Mouse (Mus musculus): ENCODE measurements at regions not wholly inside any gene's neighbourhood (a gene's known extent, or its start where the extent isn't known, plus 50 kb on each side); places are given as distances from the start of the nearest gene placed in this dataset.

- Histone ChIP-seq H3K9me3 (ENCODE audit: control insufficient read depth, insufficient read depth, low read depth, low read length) (no peaks in the 10 kb centered on the region), H3K4me3 (ENCODE audit: insufficient read depth in 1 of 2, low read depth in 1 of 2, low read length in 2 of 2, poor library complexity in 1 of 2, severe bottlenecking in 1 of 2) (no peak overlapping the region), H3K27ac (ENCODE audit: insufficient read depth, low read depth, low read length, poor library complexity, severe bottlenecking) (no peak overlapping the region), H3K4me1 (ENCODE audit: control insufficient read depth in 2 of 2, insufficient read depth in 2 of 2, low read length in 2 of 2, poor library complexity in 1 of 2) (no peaks in the 10 kb centered on the region), H3K9ac (ENCODE audit: insufficient read depth, low read depth, low read length, poor library complexity, severe bottlenecking) (no peak overlapping the region), H3K36me3 (ENCODE audit: control insufficient read depth, insufficient read depth, low read length, poor library complexity, severe bottlenecking) (no peaks in the 10 kb centered on the region)
- TF ChIP-seq CHD2 (IDR thresholded peaks at IDR 0.05; ENCODE audit: low read depth, low read length) = no peak
- TF ChIP-seq HCFC1 (IDR thresholded peaks at IDR 0.05; ENCODE audit: borderline replicate concordance, insufficient read depth, low read length) = no peak
- TF ChIP-seq ZNF384 (IDR thresholded peaks at IDR 0.05; ENCODE audit: low read depth, low read length) = no peak
- no peak for TF ChIP-seq ZC3H11A (IDR thresholded peaks at IDR 0.05; ENCODE audit: borderline replicate concordance, low read depth, low read length)
- no peak for TF ChIP-seq MAFK (IDR thresholded peaks at IDR 0.05; ENCODE audit: insufficient read depth, low read depth, low read length)
- in situ Hi-C loops (cut with MboI; ENCODE audit: low sequenced_read_pairs in 2 of 2, unreplicated experiment in 2 of 2) = no loop called here
- no peak for DNase-seq (ENCODE audit: low read depth, low spot score)
These were observed 645.5 kb upstream of the Pkn2 start for GRCm38 (mm10) chr3:143527274-143527673.

GRCm38 (mm10) chr3:143512517-143513249, 630.9 kb upstream of the Pkn2 start:
- H3K9me3 ChIP-seq (ENCODE audit: control insufficient read depth, insufficient read depth, low read depth, low read length) = no peaks in the 10 kb centered on the region
- no peak for DNase-seq (ENCODE audit: low read depth, low spot score)
- no peaks in the 10 kb centered on the region for H3K36me3 ChIP-seq (ENCODE audit: control insufficient read depth, insufficient read depth, low read length, poor library complexity, severe bottlenecking)
- H3K4me3 ChIP-seq (ENCODE audit: insufficient read depth in 1 of 2, low read depth in 1 of 2, low read length in 2 of 2, poor library complexity in 1 of 2, severe bottlenecking in 1 of 2) = no peak overlapping the region
- in situ Hi-C loops (cut with MboI; ENCODE audit: low sequenced_read_pairs in 2 of 2, unreplicated experiment in 2 of 2) = no loop called here
- H3K4me1 ChIP-seq (ENCODE audit: control insufficient read depth in 2 of 2, insufficient read depth in 2 of 2, low read length in 2 of 2, poor library complexity in 1 of 2) = no peaks in the 10 kb centered on the region
- TF ChIP-seq CHD2 (IDR thresholded peaks at IDR 0.05; ENCODE audit: low read depth, low read length) (no peak), ZNF384 (IDR thresholded peaks at IDR 0.05; ENCODE audit: low read depth, low read length) (no peak), MAFK (IDR thresholded peaks at IDR 0.05; ENCODE audit: insufficient read depth, low read depth, low read length) (no peak), HCFC1 (IDR thresholded peaks at IDR 0.05; ENCODE audit: borderline replicate concordance, insufficient read depth, low read length) (no peak), ZC3H11A (IDR thresholded peaks at IDR 0.05; ENCODE audit: borderline replicate concordance, low read depth, low read length) (no peak)
- no peak overlapping the region for H3K27ac ChIP-seq (ENCODE audit: insufficient read depth, low read depth, low read length, poor library complexity, severe bottlenecking)
- no peak overlapping the region for H3K9ac ChIP-seq (ENCODE audit: insufficient read depth, low read depth, low read length, poor library complexity, severe bottlenecking)

GRCm38 (mm10) chr3:143509531-143509930, 627.7 kb upstream of the Pkn2 start:
- TF ChIP-seq HCFC1 (IDR thresholded peaks at IDR 0.05; ENCODE audit: borderline replicate concordance, insufficient read depth, low read length) = no peak
- TF ChIP-seq ZC3H11A (IDR thresholded peaks at IDR 0.05; ENCODE audit: borderline replicate concordance, low read depth, low read length) = no peak
- no peak for TF ChIP-seq CHD2 (IDR thresholded peaks at IDR 0.05; ENCODE audit: low read depth, low read length)
- no peak for TF ChIP-seq MAFK (IDR thresholded peaks at IDR 0.05; ENCODE audit: insufficient read depth, low read depth, low read length)
- no peak for TF ChIP-seq ZNF384 (IDR thresholded peaks at IDR 0.05; ENCODE audit: low read depth, low read length)
- in situ Hi-C loops (cut with MboI; ENCODE audit: low sequenced_read_pairs in 2 of 2, unreplicated experiment in 2 of 2) = no loop called here
- Histone ChIP-seq H3K9ac (ENCODE audit: insufficient read depth, low read depth, low read length, poor library complexity, severe bottlenecking) (no peak overlapping the region), H3K27ac (ENCODE audit: insufficient read depth, low read depth, low read length, poor library complexity, severe bottlenecking) (no peak overlapping the region), H3K9me3 (ENCODE audit: control insufficient read depth, insufficient read depth, low read depth, low read length) (no peaks in the 10 kb centered on the region), H3K4me3 (ENCODE audit: insufficient read depth in 1 of 2, low read depth in 1 of 2, low read length in 2 of 2, poor library complexity in 1 of 2, severe bottlenecking in 1 of 2) (no peak overlapping the region), H3K4me1 (ENCODE audit: control insufficient read depth in 2 of 2, insufficient read depth in 2 of 2, low read length in 2 of 2, poor library complexity in 1 of 2) (no peaks in the 10 kb centered on the region), H3K36me3 (ENCODE audit: control insufficient read depth, insufficient read depth, low read length, poor library complexity, severe bottlenecking) (no peaks in the 10 kb centered on the region)
- DNase-seq (ENCODE audit: low read depth, low spot score) = no peak

- no peak overlapping the region for H3K4me3 ChIP-seq (ENCODE audit: insufficient read depth in 1 of 2, low read depth in 1 of 2, low read length in 2 of 2, poor library complexity in 1 of 2, severe bottlenecking in 1 of 2)
- H3K9ac ChIP-seq (ENCODE audit: insufficient read depth, low read depth, low read length, poor library complexity, severe bottlenecking) = no peak overlapping the region
- no peak for DNase-seq (ENCODE audit: low read depth, low spot score)
- H3K4me1 ChIP-seq (ENCODE audit: control insufficient read depth in 2 of 2, insufficient read depth in 2 of 2, low read length in 2 of 2, poor library complexity in 1 of 2) = no peaks in the 10 kb centered on the region
- H3K36me3 ChIP-seq (ENCODE audit: control insufficient read depth, insufficient read depth, low read length, poor library complexity, severe bottlenecking) = no peaks in the 10 kb centered on the region
- no peak for TF ChIP-seq ZC3H11A (IDR thresholded peaks at IDR 0.05; ENCODE audit: borderline replicate concordance, low read depth, low read length)
- TF ChIP-seq MAFK (IDR thresholded peaks at IDR 0.05; ENCODE audit: insufficient read depth, low read depth, low read length) = no peak
- TF ChIP-seq ZNF384 (IDR thresholded peaks at IDR 0.05; ENCODE audit: low read depth, low read length) = no peak
- TF ChIP-seq HCFC1 (IDR thresholded peaks at IDR 0.05; ENCODE audit: borderline replicate concordance, insufficient read depth, low read length) = no peak
- no peak for TF ChIP-seq CHD2 (IDR thresholded peaks at IDR 0.05; ENCODE audit: low read depth, low read length)
- no peak overlapping the region for H3K27ac ChIP-seq (ENCODE audit: insufficient read depth, low read depth, low read length, poor library complexity, severe bottlenecking)
- in situ Hi-C loops (cut with MboI; ENCODE audit: low sequenced_read_pairs in 2 of 2, unreplicated experiment in 2 of 2) = no loop called here
- H3K9me3 ChIP-seq (ENCODE audit: control insufficient read depth, insufficient read depth, low read depth, low read length) = no peaks in the 10 kb centered on the region
These were observed 626.5 kb upstream of the Pkn2 start for GRCm38 (mm10) chr3:143508280-143508679.
